Mouse (Mus musculus): ENCODE results near the gene Ptprn2. TPM values are rescaled to one million over a fixed set of nuclear protein-coding genes. Genes with fewer than 3 reads are reported as not detected.

Ptprn2 gene
- polyA plus RNA-seq, 1 experiment: not detected

DNA sequence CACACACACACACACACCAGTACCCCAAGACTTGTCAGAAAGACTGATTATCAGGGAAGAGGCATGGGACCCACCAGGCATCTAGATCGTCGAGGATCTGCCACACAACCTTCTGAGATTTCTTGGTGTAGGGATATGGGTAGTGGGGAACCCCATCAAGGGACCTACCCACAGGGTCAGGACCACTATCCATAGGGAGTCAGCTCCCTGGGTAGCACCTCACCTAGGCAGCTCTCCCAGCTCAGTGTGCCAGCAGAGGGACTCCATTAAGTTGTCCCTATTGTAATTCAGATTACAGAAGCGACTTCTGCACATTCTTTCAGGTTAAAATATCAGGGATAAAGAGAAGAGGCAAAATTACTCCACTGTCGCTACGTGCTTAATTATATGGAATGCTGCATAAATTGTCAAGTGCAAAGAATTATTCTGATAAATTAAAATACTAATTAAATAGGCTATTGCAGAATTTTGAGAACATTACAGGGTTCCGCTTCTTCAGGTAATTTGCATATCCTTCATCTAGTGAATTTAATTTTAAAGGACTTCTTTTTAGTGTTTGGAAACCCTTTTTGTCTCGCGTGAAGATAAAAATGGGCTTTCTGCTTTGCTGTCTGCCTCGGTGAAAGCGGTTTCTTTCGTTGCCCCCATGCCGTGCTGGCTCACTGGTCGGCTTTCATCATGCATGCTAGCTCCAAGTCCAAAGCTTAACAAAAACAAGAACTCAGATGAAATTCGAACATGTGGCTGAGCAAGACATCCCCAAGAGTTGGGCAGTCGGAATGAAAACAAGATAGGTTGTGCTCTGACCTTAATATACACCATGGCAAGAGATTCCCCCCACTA is 531.5 kb downstream of the Ptprn2 start:
- no peak overlapping the region for H3K4me3 ChIP-seq (ENCODE audit: insufficient read depth, low read depth, low read length)
- H3K4me1 ChIP-seq (ENCODE audit: control insufficient read depth, insufficient read depth, insufficient read length, low read length): no peaks in the 10 kb centered on the region
- no peak overlapping the region for H3K27ac ChIP-seq (replicated peaks; ENCODE audit: low read depth, low read length)

GRCm38 (mm10) chr12:117017912-117018311 is 532.4 kb downstream of the Ptprn2 start:
- no peak overlapping the region for H3K4me3 ChIP-seq (ENCODE audit: insufficient read depth, low read depth, low read length)
- no peak overlapping the region for H3K27ac ChIP-seq (replicated peaks; ENCODE audit: low read depth, low read length)
- H3K4me1 ChIP-seq (ENCODE audit: control insufficient read depth, insufficient read depth, insufficient read length, low read length): no peaks in the 10 kb centered on the region

GRCm38 (mm10) chr12:117023235-117023634 is 537.7 kb downstream of the Ptprn2 start:
- H3K4me3 ChIP-seq (ENCODE audit: insufficient read depth, low read depth, low read length): no peak overlapping the region
- H3K4me1 ChIP-seq (ENCODE audit: control insufficient read depth, insufficient read depth, insufficient read length, low read length): no peaks in the 10 kb centered on the region
- no peak overlapping the region for H3K27ac ChIP-seq (replicated peaks; ENCODE audit: low read depth, low read length)

- Histone ChIP-seq H3K4me3 (ENCODE audit: insufficient read depth, low read depth, low read length) (no peak overlapping the region), H3K4me1 (ENCODE audit: control insufficient read depth, insufficient read depth, insufficient read length, low read length) (no peaks in the 10 kb centered on the region), H3K27ac (replicated peaks; ENCODE audit: low read depth, low read length) (no peak overlapping the region)
Observed at GRCm38 (mm10) chr12:117024916-117025315, 539.4 kb downstream of the Ptprn2 start.

DNA sequence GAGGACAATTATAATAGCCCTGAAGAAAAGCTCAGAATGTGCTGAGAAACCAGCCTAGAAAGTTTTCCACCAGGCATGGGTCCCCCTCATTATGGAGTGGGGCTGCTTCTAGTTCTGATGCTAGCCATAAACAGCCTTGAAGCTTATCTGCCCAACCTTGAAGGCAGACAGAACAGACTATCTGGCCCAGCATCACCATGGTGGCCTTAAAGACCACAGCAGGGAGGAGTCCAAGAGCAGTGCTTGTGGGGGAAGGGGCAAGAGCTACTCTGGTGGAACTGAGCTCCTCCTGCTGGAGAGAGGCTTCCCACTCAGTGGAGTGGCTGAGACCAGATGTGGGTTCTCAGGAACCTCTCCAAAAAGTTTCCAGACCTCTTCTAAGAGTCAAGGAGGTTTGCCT is 540.2 kb downstream of the Ptprn2 start:
- Histone ChIP-seq H3K27ac (replicated peaks; ENCODE audit: low read depth, low read length) (no peak overlapping the region), H3K4me1 (ENCODE audit: control insufficient read depth, insufficient read depth, insufficient read length, low read length) (no peaks in the 10 kb centered on the region)

DNA sequence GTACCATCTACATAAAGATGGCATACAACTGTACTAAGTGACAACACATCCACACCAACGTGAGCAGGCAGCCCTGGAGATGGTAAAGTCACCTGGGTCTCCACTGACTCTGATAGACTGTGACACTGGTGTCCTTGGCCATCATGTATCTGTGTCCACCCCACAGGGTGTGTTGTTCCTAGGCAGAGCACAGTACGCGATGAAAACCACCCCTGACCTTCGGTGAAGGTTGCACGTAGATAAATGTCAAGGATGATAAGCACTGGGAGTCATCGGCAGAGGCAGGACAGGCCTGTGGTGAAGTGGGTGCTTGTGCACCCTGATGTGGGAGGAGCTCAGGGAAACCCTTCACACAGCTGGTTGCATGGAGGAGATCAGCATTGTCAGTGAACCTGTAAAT is 541.8 kb downstream of the Ptprn2 start:
- Histone ChIP-seq H3K27ac (replicated peaks; ENCODE audit: low read depth, low read length) (no peak overlapping the region), H3K4me3 (ENCODE audit: insufficient read depth, low read depth, low read length) (no peak overlapping the region), H3K4me1 (ENCODE audit: control insufficient read depth, insufficient read depth, insufficient read length, low read length) (no peaks in the 10 kb centered on the region)

More for the DNA sequence above, 540.2 kb downstream of the Ptprn2 start:
- no peak overlapping the region for H3K4me3 ChIP-seq (ENCODE audit: insufficient read depth, low read depth, low read length)

- Histone ChIP-seq H3K4me3 (ENCODE audit: insufficient read depth, low read depth, low read length) (no peak overlapping the region), H3K4me1 (ENCODE audit: control insufficient read depth, insufficient read depth, insufficient read length, low read length) (no peaks in the 10 kb centered on the region), H3K27ac (replicated peaks; ENCODE audit: low read depth, low read length) (no peak overlapping the region)
Observed at GRCm38 (mm10) chr12:117028333-117028961, 542.9 kb downstream of the Ptprn2 start.

GRCm38 (mm10) chr12:117033172-117033571 is 547.7 kb downstream of the Ptprn2 start:
- no peak overlapping the region for H3K27ac ChIP-seq (replicated peaks; ENCODE audit: low read depth, low read length)
- no peak overlapping the region for H3K4me3 ChIP-seq (ENCODE audit: insufficient read depth, low read depth, low read length)
- H3K4me1 ChIP-seq (ENCODE audit: control insufficient read depth, insufficient read depth, insufficient read length, low read length): no peaks in the 10 kb centered on the region

- Histone ChIP-seq H3K4me3 (ENCODE audit: insufficient read depth, low read depth, low read length) (no peak overlapping the region), H3K27ac (replicated peaks; ENCODE audit: low read depth, low read length) (no peak overlapping the region), H3K4me1 (ENCODE audit: control insufficient read depth, insufficient read depth, insufficient read length, low read length) (no peaks in the 10 kb centered on the region)
Observed at GRCm38 (mm10) chr12:117034506-117034905, 549.0 kb downstream of the Ptprn2 start.

DNA sequence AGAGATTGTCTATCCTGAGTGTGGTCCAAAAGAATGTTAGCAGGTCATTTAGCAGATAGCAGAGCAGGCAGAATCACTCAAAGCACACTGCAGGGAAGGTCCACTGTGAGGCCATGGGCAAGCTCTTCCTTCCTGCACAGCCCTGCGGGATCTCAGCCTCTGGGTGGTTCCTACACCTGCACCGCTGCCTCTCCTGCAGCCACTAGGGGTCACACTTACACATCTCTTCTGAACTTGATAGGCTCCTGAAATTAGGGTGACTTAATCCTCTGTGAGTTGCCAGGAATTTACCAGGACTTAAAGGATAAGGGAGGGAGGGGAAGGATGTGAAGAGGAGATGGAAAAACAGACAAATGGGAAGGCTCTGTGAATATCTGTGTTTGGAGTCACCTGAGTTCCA is 549.7 kb downstream of the Ptprn2 start:
- Histone ChIP-seq H3K4me3 (ENCODE audit: insufficient read depth, low read depth, low read length) (no peak overlapping the region), H3K27ac (replicated peaks; ENCODE audit: low read depth, low read length) (no peak overlapping the region), H3K4me1 (ENCODE audit: control insufficient read depth, insufficient read depth, insufficient read length, low read length) (no peaks in the 10 kb centered on the region)

- Histone ChIP-seq H3K4me1 (ENCODE audit: control insufficient read depth, insufficient read depth, insufficient read length, low read length) (no peaks in the 10 kb centered on the region), H3K27ac (replicated peaks; ENCODE audit: low read depth, low read length) (no peak overlapping the region), H3K4me3 (ENCODE audit: insufficient read depth, low read depth, low read length) (no peak overlapping the region)
Observed at GRCm38 (mm10) chr12:117039411-117039810, 553.9 kb downstream of the Ptprn2 start.

GRCm38 (mm10) chr12:117041409-117041808 is 555.9 kb downstream of the Ptprn2 start:
- H3K4me3 ChIP-seq (ENCODE audit: insufficient read depth, low read depth, low read length): no peak overlapping the region
- no peaks in the 10 kb centered on the region for H3K4me1 ChIP-seq (ENCODE audit: control insufficient read depth, insufficient read depth, insufficient read length, low read length)
- H3K27ac ChIP-seq (replicated peaks; ENCODE audit: low read depth, low read length): no peak overlapping the region

DNA sequence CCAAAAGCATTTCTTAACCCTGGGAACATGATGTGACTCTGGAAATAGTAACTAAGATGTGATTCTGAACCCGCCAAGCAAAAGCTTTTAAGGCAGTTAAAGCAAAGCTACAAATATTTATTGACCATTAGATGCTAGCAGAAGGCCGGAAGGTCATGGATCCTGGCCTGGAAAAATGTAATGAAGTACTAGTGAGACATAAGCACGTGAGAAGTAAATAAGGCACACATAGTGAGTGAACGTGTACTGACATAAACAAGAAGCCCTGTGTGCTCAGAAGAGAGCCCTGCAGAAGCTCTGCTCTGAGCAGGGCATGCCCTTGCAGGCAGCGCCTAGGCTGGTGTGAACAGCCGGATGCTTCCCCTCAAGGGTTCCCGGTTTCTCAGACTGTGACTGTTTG is 557.2 kb downstream of the Ptprn2 start:
- Histone ChIP-seq H3K4me3 (ENCODE audit: insufficient read depth, low read depth, low read length) (no peak overlapping the region), H3K27ac (replicated peaks; ENCODE audit: low read depth, low read length) (no peak overlapping the region), H3K4me1 (ENCODE audit: control insufficient read depth, insufficient read depth, insufficient read length, low read length) (no peaks in the 10 kb centered on the region)

- Histone ChIP-seq H3K27ac (replicated peaks; ENCODE audit: low read depth, low read length) (no peak overlapping the region), H3K4me1 (ENCODE audit: control insufficient read depth, insufficient read depth, insufficient read length, low read length) (no peaks in the 10 kb centered on the region), H3K4me3 (ENCODE audit: insufficient read depth, low read depth, low read length) (no peak overlapping the region)
Observed at GRCm38 (mm10) chr12:117047384-117048251, 562.1 kb downstream of the Ptprn2 start.

DNA sequence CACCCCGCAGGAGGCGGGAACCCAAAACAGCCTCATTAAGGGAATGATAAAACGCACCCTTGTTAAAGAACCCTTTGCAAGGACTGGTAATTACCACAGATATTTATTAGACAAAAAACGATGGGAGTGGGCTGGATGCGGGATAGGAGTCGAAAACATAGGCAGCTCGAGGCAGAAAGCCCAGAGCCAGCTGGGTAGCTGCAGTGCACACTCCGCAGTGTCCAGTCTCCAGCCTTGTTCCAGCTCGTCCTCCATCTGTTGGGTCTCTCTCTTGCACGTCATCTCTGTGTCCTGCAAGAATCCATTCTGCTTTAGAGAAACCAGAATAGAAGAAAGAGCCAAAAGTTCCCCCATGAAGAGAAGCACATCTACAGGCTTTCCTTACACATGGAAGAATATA is 564.3 kb downstream of the Ptprn2 start:
- Histone ChIP-seq H3K4me1 (ENCODE audit: control insufficient read depth, insufficient read depth, insufficient read length, low read length) (no peaks in the 10 kb centered on the region), H3K4me3 (ENCODE audit: insufficient read depth, low read depth, low read length) (no peak overlapping the region), H3K27ac (replicated peaks; ENCODE audit: low read depth, low read length) (no peak overlapping the region)
